Comparison of ENCODE assay signal across 21 mouse cellular contexts in the genomic region with DNA sequence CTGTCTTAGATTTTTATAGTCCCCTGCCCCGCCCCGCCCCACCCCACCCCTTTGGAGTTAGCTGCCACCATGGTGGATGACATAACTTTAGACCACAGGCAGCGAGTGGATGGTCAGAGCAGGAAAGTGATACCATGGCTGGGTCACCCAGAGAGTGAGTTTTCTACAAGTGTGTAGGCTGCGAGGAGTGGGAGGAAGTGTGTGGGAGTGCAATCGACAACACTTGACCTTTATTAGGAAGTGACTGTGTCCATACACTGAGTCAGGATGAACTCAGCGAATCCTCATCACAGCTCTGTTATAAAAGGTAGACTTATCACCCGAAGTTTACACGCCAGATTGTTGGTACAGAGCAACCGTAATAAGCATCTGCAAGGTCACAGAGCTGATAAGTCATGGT.
DNase-seq lines count a peak whose midpoint lies in the region; ATAC-seq and TF ChIP-seq lines count a peak whose summit lies in the region.
"Had no signal": no experiment of that assay in that cellular context is flagged by ENCODE, and none has a peak within 500 bp of the region (broad histone marks: within the 10 kb centered on the region; RNA-seq: fewer than 3 reads in every experiment).

No protein-coding gene starts in this region.

- H3K79me3 ChIP-seq in C2C12 (ENCODE audit: low read depth) = no peaks in the 10 kb centered on the region

- no peak overlapping the region for H3K4me3 ChIP-seq in C2C12 (ENCODE audit: insufficient read depth, poor library complexity, severe bottlenecking)
- no peak overlapping the region for H3K4me3 ChIP-seq in myocyte
- H3K4me3 ChIP-seq: embryonic facial prominence, embryonic 13.5 days; gastrocnemius, adult 2 months; heart, embryonic 12.5 days; limb, embryonic 15.5 days had no signal

- no peaks in the 10 kb centered on the region for H3K36me3 ChIP-seq in C2C12 (ENCODE audit: control insufficient read depth, insufficient read depth)
- H3K36me3 ChIP-seq in myocyte (ENCODE audit: control insufficient read depth, insufficient read depth) = no peaks in the 10 kb centered on the region
- H3K36me3 ChIP-seq: embryonic facial prominence, embryonic 13.5 days; G1E; heart, embryonic 12.5 days; limb, embryonic 15.5 days had no signal

- DNase-seq in 416B (ENCODE audit: low read depth) = peak; percentile 70
- no peak for DNase-seq in testis, postnatal 10 days (ENCODE audit: low spot score)
- no peak for DNase-seq in adrenal gland, postnatal 4 days (ENCODE audit: low spot score in 2 of 2)
- no peak for DNase-seq in lung, postnatal 25 days (ENCODE audit: low spot score)
- DNase-seq: cerebellum, adult 9-11 months; gastrocnemius, adult 2 months; heart, adult 11 months; heart, postnatal 14 days; kidney, adult 18-20 months; layer of hippocampus, postnatal 36 days; liver, postnatal 0 days; lung, postnatal 10 days; right cerebral cortex, postnatal 4 days had no signal

- TF ChIP-seq CTCF in C2C12 (IDR thresholded peaks at IDR 0.05; ENCODE audit: control insufficient read depth, insufficient read depth, insufficient read length) = no peak

- peak; percentile 39 to 71; a peak in 2 of 4 replicates for ATAC-seq in hematopoietic stem cell, adult 5-6 weeks (replicated peaks in 1 of 2; ENCODE audit: insufficient read depth in 1 of 2, low FRiP score in 2 of 2, low TSS enrichment in 1 of 2, low read depth in 1 of 2, poor library complexity in 2 of 2, severe bottlenecking in 2 of 2)
- ATAC-seq: liver, postnatal 0 days had no signal

- H3K27me3 ChIP-seq in C2C12 (ENCODE audit: control insufficient read depth, insufficient read depth, insufficient read length) = no peaks in the 10 kb centered on the region
- H3K27me3 ChIP-seq in myocyte (ENCODE audit: control insufficient read depth, insufficient read depth, insufficient read length) = no peaks in the 10 kb centered on the region
- H3K27me3 ChIP-seq: embryonic facial prominence, embryonic 13.5 days; heart, embryonic 12.5 days; limb, embryonic 15.5 days had no signal

- H3ac ChIP-seq in C2C12 (ENCODE audit: control insufficient read depth, insufficient read length, low read depth) (no peak overlapping the region), myocyte (ENCODE audit: control insufficient read depth, insufficient read length) (no peak overlapping the region)

- H3K79me2 ChIP-seq in C2C12 (ENCODE audit: control insufficient read depth, insufficient read depth) (no peaks in the 10 kb centered on the region), myocyte (ENCODE audit: control insufficient read depth, insufficient read depth) (no peaks in the 10 kb centered on the region)

- no peak for TF ChIP-seq POLR2A in myocyte (IDR thresholded peaks at IDR 0.05; ENCODE audit: insufficient read length, low read depth)

- peak overlapping the region; percentile 55 for H3K4me2 ChIP-seq in myocyte (ENCODE audit: low read depth)
- H3K4me2 ChIP-seq: embryonic facial prominence, embryonic 13.5 days; heart, embryonic 12.5 days; limb, embryonic 15.5 days; midbrain, embryonic 11.5 days had no signal

TF ChIP-seq in C2C12, 6 proteins besides CTCF, POLR2A, EP300 and RAD21:
- TF ChIP-seq MYOD1 (IDR thresholded peaks at IDR 0.05; ENCODE audit: control insufficient read depth, insufficient read length, low read depth) = peak; percentile 17
- no peak for TF ChIP-seq CEBPB (IDR thresholded peaks at IDR 0.05; ENCODE audit: low read depth)

TF ChIP-seq in myocyte, 11 proteins besides CTCF, POLR2A, EP300 and RAD21:
- TF ChIP-seq REST (IDR thresholded peaks at IDR 0.05; ENCODE audit: insufficient read depth, insufficient read length) (no peak), POLR2AphosphoS2 (IDR thresholded peaks at IDR 0.05; ENCODE audit: insufficient read length, low read depth) (no peak), CEBPB (IDR thresholded peaks at IDR 0.05; ENCODE audit: insufficient read depth, poor library complexity, severe bottlenecking) (no peak), MAX (IDR thresholded peaks at IDR 0.05; ENCODE audit: low read depth) (no peak), SRF (IDR thresholded peaks at IDR 0.05; ENCODE audit: control insufficient read depth, insufficient read length, low read depth) (no peak), MYOG (IDR thresholded peaks at IDR 0.05; ENCODE audit: control insufficient read depth in 1 of 3, insufficient read depth in 1 of 3, insufficient read length in 2 of 3, low read depth in 2 of 3) (no peak), TCF3 (IDR thresholded peaks at IDR 0.05; ENCODE audit: insufficient read length, low read depth) (no peak), E2F4 (IDR thresholded peaks at IDR 0.05; ENCODE audit: insufficient read depth) (no peak)
